Mouse (Mus musculus): Measurements from ENCODE around the gene Uimc1. TPM values are rescaled to one million over a fixed set of nuclear protein-coding genes. Genes with fewer than 3 reads are reported as not detected.
"Not testable (repeated sequence)": the region's sequence is repeated elsewhere in the genome, so short reads cannot be mapped to it uniquely, and the experiment has no call there.

The Uimc1 gene
- total RNA-seq (2015; ENCODE audit: low replicate concordance), result 50.1 and 87.2 TPM in 2 replicates
- total RNA-seq (2017; ENCODE audit: low replicate concordance), result 92.4 and 105 TPM in 2 replicates

DNA sequence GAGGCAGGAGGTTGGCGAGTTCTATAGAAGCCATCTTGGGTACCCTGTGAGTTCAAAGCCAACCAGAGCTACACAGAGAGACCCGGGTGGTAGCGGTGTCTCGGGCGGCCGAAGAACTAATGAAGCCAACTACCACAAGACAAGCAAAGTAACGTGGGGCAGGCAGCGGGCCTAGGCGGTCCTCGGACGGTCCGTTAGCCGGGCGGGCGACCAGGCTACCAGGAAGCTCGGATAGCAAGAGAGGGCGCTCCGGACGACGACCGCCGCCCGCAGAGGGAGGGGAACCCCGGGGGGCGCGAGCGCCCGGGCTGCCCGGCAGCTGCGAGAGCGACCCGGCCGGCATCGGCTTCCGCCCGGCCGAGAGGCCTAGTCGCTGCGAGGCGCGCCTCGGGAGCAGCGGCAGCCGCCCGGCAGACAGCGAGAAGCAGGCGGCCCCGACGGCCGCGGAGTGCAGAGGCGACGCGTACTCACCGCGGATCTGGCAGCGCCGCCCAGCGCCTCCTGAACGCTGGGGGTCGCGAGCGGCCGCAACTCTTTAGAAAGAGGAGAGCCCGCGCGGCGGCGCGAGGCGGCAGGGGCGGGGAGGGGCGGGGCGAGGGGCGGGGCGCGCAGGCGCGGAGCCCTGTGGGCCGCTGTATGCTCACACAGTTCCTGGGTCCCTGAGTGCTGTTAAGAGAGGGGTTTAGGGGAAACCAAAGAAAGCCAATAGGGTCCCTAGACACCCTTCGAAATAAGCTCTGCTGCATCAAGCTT is at the start of gene Uimc1:
Gene Uimc1, minus strand, starts transcription at position 575 of the 753 bp plus-strand sequence.
- peak; percentile 79 for ATAC-seq (replicated peaks; ENCODE audit: low FRiP score, poor library complexity, severe bottlenecking)

DNA sequence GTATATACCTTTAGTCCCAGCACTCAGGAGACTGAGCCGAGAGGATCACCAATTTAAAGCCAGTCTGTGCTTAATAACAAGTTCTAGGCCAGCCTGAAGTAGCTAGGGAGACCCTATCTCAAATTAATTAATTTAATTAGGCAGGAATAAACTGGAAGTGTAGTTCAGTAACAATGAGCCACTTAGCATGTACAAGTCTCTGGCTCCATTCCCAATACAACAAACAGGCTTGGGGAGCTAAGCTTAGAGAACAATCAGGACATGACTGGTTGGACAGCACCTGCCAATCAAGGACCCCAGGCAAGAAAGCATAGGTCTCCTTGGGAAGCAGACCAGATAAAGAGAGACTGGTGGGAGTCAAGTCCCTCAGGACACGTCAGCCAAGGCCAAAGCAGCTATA is 40.2 kb upstream of the Uimc1 start:
- no peak for ATAC-seq (replicated peaks; ENCODE audit: low FRiP score, poor library complexity, severe bottlenecking)

DNA sequence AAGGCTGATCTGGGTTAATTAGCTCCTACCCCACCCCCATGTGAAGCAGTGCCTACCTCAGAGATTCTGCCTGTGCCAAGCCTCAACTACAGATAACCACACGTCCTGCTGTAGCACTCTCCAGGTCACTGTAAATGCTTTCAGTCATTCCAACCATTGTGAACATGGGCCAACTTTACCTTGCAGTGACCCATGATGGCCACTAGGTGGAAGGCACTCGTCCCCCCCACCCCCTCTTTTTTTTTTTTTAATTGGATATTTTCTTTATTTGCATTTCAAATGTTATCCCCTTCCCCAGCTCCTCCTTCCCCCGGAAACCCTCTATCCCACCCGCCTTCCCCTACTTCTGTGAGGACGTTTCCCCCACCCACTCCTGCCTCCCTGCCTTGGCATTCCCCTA is 35.3 kb upstream of the Uimc1 start:
- ATAC-seq (replicated peaks; ENCODE audit: low FRiP score, poor library complexity, severe bottlenecking), result peak; percentile 80

GRCm38 (mm10) chr13:55133448-55133847 is 33.3 kb upstream of the Uimc1 start, which contains the start of gene Gm17617:
Gene Gm17617 (minus strand): TSS chr13:55133548.
- no peak for ATAC-seq (replicated peaks; ENCODE audit: low FRiP score, poor library complexity, severe bottlenecking)

DNA sequence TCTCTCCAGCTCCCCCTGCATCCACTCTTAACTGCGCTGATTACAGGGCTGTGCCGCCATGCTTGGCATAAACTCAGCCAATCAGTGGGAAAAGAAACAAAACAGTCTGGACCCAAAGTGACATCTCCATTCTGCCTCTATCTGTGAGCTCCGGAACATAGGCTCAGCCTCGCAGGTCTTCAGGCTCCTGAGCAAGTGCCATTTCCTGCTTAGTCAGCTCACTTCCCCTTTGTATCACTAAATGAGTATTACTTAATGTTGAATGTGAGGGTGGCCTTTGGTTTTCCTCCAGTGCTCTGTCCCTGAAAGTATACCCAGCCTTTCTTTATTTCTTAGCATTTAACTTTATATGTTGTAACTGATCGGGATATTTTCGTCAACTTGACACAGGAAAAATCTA is 24.8 kb upstream of the Uimc1 start:
- ATAC-seq (replicated peaks; ENCODE audit: low FRiP score, poor library complexity, severe bottlenecking), result no peak

- no peak for ATAC-seq (replicated peaks; ENCODE audit: low FRiP score, poor library complexity, severe bottlenecking)
Measured at GRCm38 (mm10) chr13:55114375-55114774, 14.3 kb upstream of the Uimc1 start.

DNA sequence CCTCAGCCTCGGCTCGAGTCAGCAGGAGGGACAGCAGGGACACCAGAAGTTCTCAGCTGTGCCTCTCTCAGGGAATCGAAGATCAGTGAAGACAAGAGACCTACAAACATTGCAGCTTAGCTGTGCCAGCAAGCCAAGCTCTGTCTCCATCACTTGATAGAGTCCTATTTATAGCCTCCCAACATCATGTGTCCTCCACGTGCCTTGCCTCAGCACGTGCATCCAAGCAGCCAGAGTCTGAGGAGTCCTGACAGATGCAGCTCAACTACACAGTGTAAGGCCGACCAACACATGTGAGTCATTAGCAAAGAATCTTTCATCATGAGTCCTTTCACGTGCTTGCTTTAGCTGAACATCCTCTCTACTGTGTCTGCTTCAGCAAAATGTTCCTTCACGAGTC is 7.6 kb upstream of the Uimc1 start:
- no peak for ATAC-seq (replicated peaks; ENCODE audit: low FRiP score, poor library complexity, severe bottlenecking)

DNA sequence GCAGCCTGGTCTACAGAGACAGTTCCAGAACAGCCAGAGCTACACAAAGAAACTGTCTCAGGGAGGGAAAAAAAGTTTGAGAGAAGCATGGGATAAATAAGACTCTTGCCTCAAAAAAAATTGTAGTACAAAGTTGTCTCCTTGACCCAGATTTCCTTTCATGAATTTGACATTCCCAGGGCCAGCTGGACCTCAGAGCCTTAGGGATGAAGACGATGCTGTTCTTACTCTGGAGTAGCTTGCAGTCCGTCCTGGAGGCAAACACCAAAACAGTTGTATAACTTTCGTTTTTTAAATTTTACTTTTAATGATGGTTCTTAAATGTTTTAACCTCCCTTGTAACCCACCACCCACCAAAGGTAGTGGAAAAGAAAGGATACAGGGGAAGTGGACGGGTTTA is 7.0 kb upstream of the Uimc1 start:
- ATAC-seq (replicated peaks; ENCODE audit: low FRiP score, poor library complexity, severe bottlenecking), result no peak

DNA sequence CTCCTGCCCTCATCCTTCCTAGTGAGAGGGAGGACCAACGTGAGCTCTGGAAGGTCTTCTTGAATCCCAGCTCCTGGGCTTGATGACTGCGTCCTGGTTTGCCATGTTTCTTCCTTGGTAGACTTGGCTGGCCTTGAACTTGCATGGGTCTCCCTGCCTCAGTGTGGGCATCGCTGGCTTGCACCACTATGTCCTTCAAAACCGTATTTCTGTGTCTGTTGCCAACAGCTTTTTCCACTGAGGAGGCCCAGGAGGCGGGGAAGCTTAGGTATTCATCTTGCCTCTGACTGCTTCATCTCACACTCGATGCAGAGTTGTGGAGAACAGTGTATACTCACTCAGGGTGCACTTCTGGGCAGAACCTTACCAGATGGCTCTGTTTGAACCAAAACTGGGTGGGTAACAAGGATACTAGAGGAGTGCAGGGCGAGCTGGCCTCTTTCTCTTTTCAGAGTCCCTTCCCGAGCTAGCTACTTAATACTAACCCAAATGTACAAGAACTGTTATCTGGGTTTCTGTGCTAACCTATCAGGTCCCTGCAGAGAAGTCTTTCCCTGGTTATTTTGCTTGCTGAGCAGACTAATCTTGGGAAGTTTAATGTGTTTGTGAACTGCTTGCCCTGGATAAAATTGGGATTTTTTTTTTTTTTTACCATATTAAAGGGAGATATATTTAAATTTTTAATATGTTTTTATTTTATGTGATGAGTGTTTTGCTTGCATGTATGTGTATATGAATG is 6.0 kb upstream of the Uimc1 start:
- peak; percentile 50 for ATAC-seq (replicated peaks; ENCODE audit: low FRiP score, poor library complexity, severe bottlenecking)

GRCm38 (mm10) chr13:55105045-55105952 is 5.2 kb upstream of the Uimc1 start, which contains the start of gene Zfp346:
Gene Zfp346 (plus strand): TSS chr13:55105311.
- ATAC-seq (replicated peaks; ENCODE audit: low FRiP score, poor library complexity, severe bottlenecking), result peak; percentile 93

- no peak for ATAC-seq (replicated peaks; ENCODE audit: low FRiP score, poor library complexity, severe bottlenecking)
Measured at GRCm38 (mm10) chr13:55103351-55103750, 3.3 kb upstream of the Uimc1 start.

- ATAC-seq (replicated peaks; ENCODE audit: low FRiP score, poor library complexity, severe bottlenecking), result no peak
Measured at GRCm38 (mm10) chr13:55102366-55102765, 2.3 kb upstream of the Uimc1 start.

GRCm38 (mm10) chr13:55101627-55102026 is 1.5 kb upstream of the Uimc1 start:
- no peak for ATAC-seq (replicated peaks; ENCODE audit: low FRiP score, poor library complexity, severe bottlenecking)

- peak; percentile 64 for ATAC-seq (replicated peaks; ENCODE audit: low FRiP score, poor library complexity, severe bottlenecking)
Measured at GRCm38 (mm10) chr13:55099066-55099725, 904 bp downstream of the Uimc1 start.

DNA sequence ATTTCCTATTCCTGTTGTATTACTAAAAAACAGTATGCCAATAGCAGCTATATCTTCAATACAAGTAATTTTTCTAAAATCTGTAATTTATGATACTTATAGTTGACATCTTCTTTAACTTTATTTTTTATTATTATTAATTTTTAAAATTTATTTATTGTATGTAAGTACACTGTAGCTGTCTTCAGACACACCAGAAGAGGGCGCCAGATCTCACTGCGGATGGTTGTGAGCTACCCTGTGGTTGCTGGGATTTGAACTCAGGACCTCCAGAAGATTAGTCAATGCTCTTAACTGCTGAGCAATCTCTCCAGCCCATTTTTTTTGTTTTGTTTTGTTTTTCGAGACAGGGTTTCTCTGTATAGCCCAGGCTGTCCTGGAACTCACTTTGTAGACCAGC is 2.3 kb downstream of the Uimc1 start:
- not testable (repeated sequence) for ATAC-seq (replicated peaks; ENCODE audit: low FRiP score, poor library complexity, severe bottlenecking)

- no peak for ATAC-seq (replicated peaks; ENCODE audit: low FRiP score, poor library complexity, severe bottlenecking)
Measured at GRCm38 (mm10) chr13:55092588-55092987, 7.5 kb downstream of the Uimc1 start.

DNA sequence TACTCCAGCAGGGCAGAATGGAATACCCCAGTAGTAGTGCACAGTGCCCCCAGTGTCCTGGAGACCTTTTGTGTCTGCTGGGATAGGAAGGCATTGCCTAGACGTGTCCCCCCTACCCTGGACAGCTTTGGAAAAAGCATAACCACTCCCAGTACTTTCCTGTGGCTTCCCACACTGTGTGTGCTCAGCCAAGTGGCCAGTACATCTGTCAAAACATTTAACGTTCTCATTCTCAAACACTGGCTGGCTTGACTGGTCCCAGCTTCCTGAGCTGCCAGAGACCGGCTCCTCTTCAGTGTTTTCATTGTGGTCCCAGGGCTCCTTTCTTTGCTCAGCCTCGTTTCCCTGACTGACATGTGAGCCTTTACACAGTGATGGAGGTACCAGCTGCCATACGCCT is 24.5 kb downstream of the Uimc1 start:
- ATAC-seq (replicated peaks; ENCODE audit: low FRiP score, poor library complexity, severe bottlenecking), result no peak

GRCm38 (mm10) chr13:55071322-55071721 is 28.8 kb downstream of the Uimc1 start:
- no peak for ATAC-seq (replicated peaks; ENCODE audit: low FRiP score, poor library complexity, severe bottlenecking)

- ATAC-seq (replicated peaks; ENCODE audit: low FRiP score, poor library complexity, severe bottlenecking), result no peak
Measured at GRCm38 (mm10) chr13:55069719-55070118, 30.4 kb downstream of the Uimc1 start.

All from erythroid progenitor cell, adult 5-6 weeks (primary cell).